Mouse (Mus musculus) heart, embryonic 16.5 days (tissue): ENCODE data around the gene Cpox. TPM values are rescaled to one million over a fixed set of nuclear protein-coding genes. Genes with fewer than 3 reads are reported as not detected.
A peak's percentile ranks its signal among the peaks of the same experiment; 100 is the strongest.

Source experiments
- ATAC-seq: fragments of 200-750 bp; cut with Nextera tagmentation; replicated peaks from 2 replicates; pipeline ENCODE4 v1.8.0; 2017; ENCODE audit warnings: moderate number of reproducible peaks; ENCODE audit not compliant: insufficient read depth, low FRiP score; ENCODE audit errors: extremely low read depth
- H3K27ac ChIP-seq: fragments of 300-500 bp; sonication (generic); 2 replicates; pipeline ENCODE4 v1.5.1; 2014; ENCODE audit warnings: mild to moderate bottlenecking, low read length, control low read depth, moderate library complexity
- H3K27me3 ChIP-seq: fragments of 300-500 bp; sonication (generic); 2 replicates; pipeline ENCODE4 v1.6.1; 2014; ENCODE audit warnings: low read length, mixed read lengths; ENCODE audit not compliant: control insufficient read depth, insufficient read depth
- H3K36me3 ChIP-seq: fragments of 300-500 bp; sonication (generic); 2 replicates; pipeline ENCODE4 v1.6.1; 2014; ENCODE audit not compliant: control insufficient read depth, insufficient read depth
- H3K4me1 ChIP-seq: fragments of 300-500 bp; sonication (generic); 2 replicates; pipeline ENCODE4 v1.6.1; 2014; ENCODE audit warnings: low read length, mixed read lengths; ENCODE audit not compliant: control insufficient read depth, insufficient read depth
- H3K4me2 ChIP-seq: fragments of 300-500 bp; sonication (generic); 2 replicates; pipeline ENCODE4 v1.6.1; 2014; ENCODE audit warnings: low read depth, mild to moderate bottlenecking, control low read depth, low read length
- H3K4me3 ChIP-seq: fragments of 300-500 bp; sonication (generic); 2 replicates; pipeline ENCODE4 v1.5.1; 2014; ENCODE audit warnings: mild to moderate bottlenecking, control low read depth, low read length
- H3K9ac ChIP-seq: fragments of 300-500 bp; sonication (generic); 2 replicates; pipeline ENCODE4 v1.6.1; 2014; ENCODE audit warnings: low read length, control low read depth
- H3K9me3 ChIP-seq: fragments of 300-500 bp; sonication (generic); replicated peaks from 2 replicates; pipeline ENCODE4 v1.6.1; 2016; ENCODE audit warnings: low read length; ENCODE audit not compliant: control insufficient read depth
- WGBS: fragments of 180-500 bp; shearing (Covaris S2); extraction: QIAGEN DNeasy Blood & Tissue Kit; methylation state at CpG from one replicate; pipeline ENCODE4 v1.1.7; 2014; 5-methylcytosine and 5-hydroxymethylcytosine counted together
- polyA plus RNA-seq: library from polyadenylated mRNA; unstranded; fragments of >200 nt; fragmentation: Nextera tagmentation; extraction: Ambion mirVana; gene quantifications from 2 replicates; pipeline ENCODE4 v1.2.1, GENCODE M21; 2015

The Cpox gene
- polyA plus RNA-seq, 1 experiment from 2014 or later, result 37.1 TPM

GRCm38 (mm10) chr16:58712221-58712620 lies 42.1 kb downstream of the Cpox start:
- Histone ChIP-seq H3K9ac (no peak overlapping the region), H3K4me3 (no peak overlapping the region), H3K9me3 (no peaks in the 10 kb centered on the region), H3K4me2 (no peak overlapping the region; the same call in 1 of the 2 replicates), H3K4me1 (no peaks in the 10 kb centered on the region), H3K27ac (no peak overlapping the region), H3K36me3 (no peaks in the 10 kb centered on the region), H3K27me3 (no peaks in the 10 kb centered on the region)
- WGBS, result 68% methylated on average over 8 of the region's 8 CpGs
- no peak for ATAC-seq

- no peaks in the 10 kb centered on the region for H3K9me3 ChIP-seq
- H3K27me3 ChIP-seq, result no peaks in the 10 kb centered on the region
- 76% methylated on average over 1 of the region's 1 CpGs for WGBS
- no peaks in the 10 kb centered on the region for H3K36me3 ChIP-seq
- no peak overlapping the region for H3K9ac ChIP-seq
- H3K4me3 ChIP-seq, result no peak overlapping the region
- H3K4me2 ChIP-seq, result no peak overlapping the region
- H3K4me1 ChIP-seq, result no peaks in the 10 kb centered on the region
- ATAC-seq, result no peak
- no peak overlapping the region for H3K27ac ChIP-seq
These were observed 43.0 kb downstream of the Cpox start for GRCm38 (mm10) chr16:58713128-58713527.

- WGBS, result 59% methylated on average over 4 of the region's 4 CpGs
- no peak for ATAC-seq
- Histone ChIP-seq H3K4me3 (no peak overlapping the region), H3K9ac (no peak overlapping the region), H3K9me3 (no peaks in the 10 kb centered on the region), H3K36me3 (no peaks in the 10 kb centered on the region), H3K27ac (no peak overlapping the region), H3K4me2 (no peak overlapping the region), H3K4me1 (no peaks in the 10 kb centered on the region), H3K27me3 (no peaks in the 10 kb centered on the region)
These were observed 44.9 kb downstream of the Cpox start for GRCm38 (mm10) chr16:58715018-58715417.

- ATAC-seq, result no peak
- Histone ChIP-seq H3K9ac (no peak within 1 kb of the TSS), H3K4me2 (no peak within 1 kb of the TSS), H3K36me3 (no peaks in the 10 kb centered on the region), H3K27me3 (no peaks in the 10 kb centered on the region), H3K4me1 (no peaks in the 10 kb centered on the region), H3K9me3 (no peaks in the 10 kb centered on the region), H3K4me3 (no peak within 1 kb of the TSS), H3K27ac (no peak within 1 kb of the TSS)
- WGBS, result 88% methylated on average over 7 of the region's 7 CpGs
These were observed 48.6 kb downstream of the Cpox start, which contains the start of gene Gpr15 for GRCm38 (mm10) chr16:58718666-58719120. Gene Gpr15 (minus strand): TSS chr16:58719070.

- no peaks in the 10 kb centered on the region for H3K4me1 ChIP-seq
- H3K36me3 ChIP-seq, result no peaks in the 10 kb centered on the region
- H3K27me3 ChIP-seq, result no peaks in the 10 kb centered on the region
- no peak overlapping the region for H3K27ac ChIP-seq
- no peak for ATAC-seq
- no peak overlapping the region for H3K9ac ChIP-seq
- no peak overlapping the region for H3K4me3 ChIP-seq
- WGBS, result 68% methylated on average over 2 of the region's 2 CpGs
- H3K4me2 ChIP-seq, result no peak overlapping the region
- H3K9me3 ChIP-seq, result no peaks in the 10 kb centered on the region
These were observed 52.2 kb downstream of the Cpox start for GRCm38 (mm10) chr16:58722292-58722691.

GRCm38 (mm10) chr16:58726680-58727476 lies 56.8 kb downstream of the Cpox start:
- no peaks in the 10 kb centered on the region for H3K9me3 ChIP-seq
- no peak overlapping the region for H3K9ac ChIP-seq
- no peak overlapping the region for H3K27ac ChIP-seq
- H3K27me3 ChIP-seq, result no peaks in the 10 kb centered on the region
- WGBS, result 76% methylated on average over 11 of the region's 11 CpGs
- peaks cover 19% of the 10 kb centered on the region for H3K36me3 ChIP-seq
- H3K4me3 ChIP-seq, result no peak overlapping the region; the same call in 1 of the 2 replicates
- H3K4me2 ChIP-seq, result peak overlapping the region; percentile 72
- ATAC-seq, result no peak
- H3K4me1 ChIP-seq, result 0 out of 2 replicates have a peak, but pooled peaks cover 4% of the 10 kb centered on the region

- no peaks in the 10 kb centered on the region for H3K9me3 ChIP-seq
- peak; percentile 100 for ATAC-seq
- H3K4me2 ChIP-seq, result peak within 1 kb of the TSS; percentile 72
- peak within 1 kb of the TSS; percentile 91 for H3K4me3 ChIP-seq
- H3K9ac ChIP-seq, result peak within 1 kb of the TSS; percentile 90
- peak within 1 kb of the TSS; percentile 91 for H3K27ac ChIP-seq
- peaks cover 26% of the 10 kb centered on the region for H3K36me3 ChIP-seq
- 0 out of 2 replicates have a peak, but pooled peaks cover 4% of the 10 kb centered on the region for H3K4me1 ChIP-seq
- H3K27me3 ChIP-seq, result no peaks in the 10 kb centered on the region
- 2% methylated on average over 35 of the region's 35 CpGs for WGBS
These were observed 57.5 kb downstream of the Cpox start, which contains the start of gene Cldnd1 for GRCm38 (mm10) chr16:58727477-58728131. Gene Cldnd1 (plus strand): TSS chr16:58727910.

GRCm38 (mm10) chr16:58728176-58728671 lies 58.1 kb downstream of the Cpox start:
- WGBS, result under 1% methylated on average over 26 of the region's 31 CpGs
- Histone ChIP-seq H3K4me3 (peak overlapping the region; percentile 91), H3K36me3 (peaks cover 31% of the 10 kb centered on the region), H3K4me1 (0 out of 2 replicates have a peak, but pooled peaks cover 4% of the 10 kb centered on the region), H3K4me2 (peak overlapping the region; percentile 72), H3K9me3 (no peaks in the 10 kb centered on the region), H3K9ac (peak overlapping the region; percentile 90), H3K27ac (peak overlapping the region; percentile 91), H3K27me3 (no peaks in the 10 kb centered on the region)
- peak; percentile 87 for ATAC-seq

- ATAC-seq, result no peak
- no peaks in the 10 kb centered on the region for H3K4me1 ChIP-seq
- no peak overlapping the region for H3K9ac ChIP-seq
- H3K27me3 ChIP-seq, result no peaks in the 10 kb centered on the region
- peaks cover 13% of the 10 kb centered on the region for H3K36me3 ChIP-seq
- 74% methylated on average over 4 of the region's 4 CpGs for WGBS
- no peak overlapping the region for H3K4me2 ChIP-seq
- no peak overlapping the region for H3K27ac ChIP-seq
- no peak overlapping the region for H3K4me3 ChIP-seq
- H3K9me3 ChIP-seq, result no peaks in the 10 kb centered on the region
These were observed 68.1 kb downstream of the Cpox start for GRCm38 (mm10) chr16:58738205-58738604.
